Mouse (Mus musculus): ENCODE measurements around the gene Ankrd11.
"Not testable (repeated sequence)": the region's sequence is repeated elsewhere in the genome, so short reads cannot be mapped to it uniquely, and the experiment has no call there.

Gene Ankrd11

GRCm38 (mm10) chr8:123042158-123042973, at the start of gene Ankrd11:
Ankrd11 (minus strand) TSS chr8:123042277.
- peak; percentile 100 for DNase-seq (ENCODE audit: low spot score)

- no peak for DNase-seq (ENCODE audit: low spot score)
These were observed 45.2 kb upstream of the Ankrd11 start for GRCm38 (mm10) chr8:123087289-123087688.

GRCm38 (mm10) chr8:123083610-123084009, 41.5 kb upstream of the Ankrd11 start:
- DNase-seq (ENCODE audit: low spot score), result peak; percentile 51

GRCm38 (mm10) chr8:123082993-123083392, 40.9 kb upstream of the Ankrd11 start:
- no peak for DNase-seq (ENCODE audit: low spot score)

GRCm38 (mm10) chr8:123077213-123077612, 35.1 kb upstream of the Ankrd11 start:
- DNase-seq (ENCODE audit: low spot score), result no peak

GRCm38 (mm10) chr8:123071176-123071575, 29.1 kb upstream of the Ankrd11 start:
- DNase-seq (ENCODE audit: low spot score), result no peak

- no peak for DNase-seq (ENCODE audit: low spot score)
These were observed 24.1 kb upstream of the Ankrd11 start for GRCm38 (mm10) chr8:123066101-123066683.

- peak; percentile 88 for DNase-seq (ENCODE audit: low spot score)
These were observed 23.4 kb upstream of the Ankrd11 start for GRCm38 (mm10) chr8:123065214-123066100.

GRCm38 (mm10) chr8:123064809-123065213, 22.7 kb upstream of the Ankrd11 start:
- no peak for DNase-seq (ENCODE audit: low spot score)

GRCm38 (mm10) chr8:123064072-123064471, 22.0 kb upstream of the Ankrd11 start:
- DNase-seq (ENCODE audit: low spot score), result no peak

GRCm38 (mm10) chr8:123062721-123063120, 20.6 kb upstream of the Ankrd11 start, which contains the start of gene Spg7:
Spg7 (plus strand) TSS chr8:123062942.
- no peak for DNase-seq (ENCODE audit: low spot score)

- no peak for DNase-seq (ENCODE audit: low spot score)
These were observed 9.4 kb upstream of the Ankrd11 start for GRCm38 (mm10) chr8:123051458-123051857.

GRCm38 (mm10) chr8:123048402-123048801, 6.3 kb upstream of the Ankrd11 start:
- DNase-seq (ENCODE audit: low spot score), result no peak

- no peak for DNase-seq (ENCODE audit: low spot score)
These were observed 5.8 kb upstream of the Ankrd11 start for GRCm38 (mm10) chr8:123047827-123048226.

- no peak for DNase-seq (ENCODE audit: low spot score)
These were observed 4.6 kb upstream of the Ankrd11 start for GRCm38 (mm10) chr8:123046706-123047105.

GRCm38 (mm10) chr8:123044743-123045425, 2.8 kb upstream of the Ankrd11 start:
- DNase-seq (ENCODE audit: low spot score), result not testable (repeated sequence)

GRCm38 (mm10) chr8:123043941-123044340, 1.9 kb upstream of the Ankrd11 start:
- no peak for DNase-seq (ENCODE audit: low spot score)

- DNase-seq (ENCODE audit: low spot score), result no peak
These were observed 1.0 kb upstream of the Ankrd11 start for GRCm38 (mm10) chr8:123042974-123043625.

- no peak for DNase-seq (ENCODE audit: low spot score)
These were observed 337 bp downstream of the Ankrd11 start for GRCm38 (mm10) chr8:123041774-123042105.

- DNase-seq (ENCODE audit: low spot score), result peak; percentile 25
These were observed 886 bp downstream of the Ankrd11 start for GRCm38 (mm10) chr8:123041008-123041773.
